Mouse (Mus musculus) ES-E14 (cell line): ENCODE measurements around the gene Ddx42.

Experiments
- CHD2 ChIP-seq: IDR thresholded peaks from 2 replicates; pipeline ENCODE4 v1.6.1; 2014; ENCODE audit warnings: mild to moderate bottlenecking, low read depth, low read length, inconsistent platforms
- HCFC1 ChIP-seq: IDR thresholded peaks from 2 replicates; pipeline ENCODE4 v1.6.1; 2012; ENCODE audit warnings: low read length, inconsistent platforms, borderline replicate concordance; ENCODE audit not compliant: insufficient read depth
- MAFK ChIP-seq: IDR thresholded peaks from 2 replicates; pipeline ENCODE4 v1.6.1; 2014; ENCODE audit warnings: mild to moderate bottlenecking, low read depth, low read length, inconsistent platforms; ENCODE audit not compliant: insufficient read depth
- ZC3H11A ChIP-seq: IDR thresholded peaks from 2 replicates; pipeline ENCODE4 v1.6.1; 2012; ENCODE audit warnings: low read depth, mild to moderate bottlenecking, inconsistent platforms, low read length, borderline replicate concordance

GRCm38 (mm10) chr11:106290376-106290775 is 73.7 kb downstream of the Ddx42 start:
- TF ChIP-seq MAFK (no peak), HCFC1 (no peak), CHD2 (no peak), ZC3H11A (no peak)
